Mouse (Mus musculus) hindbrain, embryonic 10.5 days (tissue): ENCODE measurements at regions not wholly inside any gene's neighbourhood (a gene's known extent, or its start where the extent isn't known, plus 50 kb on each side); places are given as distances from the start of the nearest gene placed in this dataset.
A peak's percentile ranks its signal among the peaks of the same experiment; 100 is the strongest.

ENCODE experiments used
- DNase-seq: peaks from one replicate; pipeline ENCODE4 v3.0.0-alpha.2; 2017; ENCODE audit warnings: low spot score
- H3K27ac ChIP-seq: fragments of 300-500 bp; sonication (generic); 2 replicates; pipeline ENCODE4 v1.5.1; 2016; ENCODE audit warnings: mild to moderate bottlenecking, moderate library complexity
- H3K27me3 ChIP-seq: fragments of 300-500 bp; sonication (generic); 2 replicates; pipeline ENCODE4 v1.6.1; 2016; ENCODE audit warnings: mild to moderate bottlenecking; ENCODE audit not compliant: poor library complexity, insufficient read depth, severe bottlenecking
- H3K36me3 ChIP-seq: fragments of 300-500 bp; sonication (generic); 2 replicates; pipeline ENCODE4 v1.6.1; 2016; ENCODE audit warnings: mild to moderate bottlenecking, moderate library complexity
- H3K4me1 ChIP-seq: fragments of 300-500 bp; sonication (generic); replicated peaks from 2 replicates; pipeline ENCODE4 v1.6.1; 2016; ENCODE audit warnings: mild to moderate bottlenecking
- H3K4me3 ChIP-seq: fragments of 300-500 bp; sonication (generic); 2 replicates; pipeline ENCODE4 v1.5.1; 2016; ENCODE audit warnings: mild to moderate bottlenecking, moderate library complexity
- H3K9me3 ChIP-seq: fragments of 300-500 bp; sonication (generic); 2 replicates; pipeline ENCODE4 v1.6.1; 2016; ENCODE audit warnings: mild to moderate bottlenecking, moderate library complexity
- WGBS: fragments of 180-500 bp; shearing (Covaris S2); methylation state at CpG from one replicate; pipeline ENCODE4 v1.1.7; 2016; 5-methylcytosine and 5-hydroxymethylcytosine counted together

- Histone ChIP-seq H3K27ac (no peak overlapping the region), H3K4me3 (no peak overlapping the region), H3K9me3 (no peaks in the 10 kb centered on the region), H3K4me1 (peaks cover 15% of the 10 kb centered on the region), H3K27me3 (peaks cover 63% of the 10 kb centered on the region), H3K36me3 (no peaks in the 10 kb centered on the region)
- no peak for DNase-seq
- 94% methylated on average over 3 of the region's 3 CpGs for WGBS
Measured at GRCm38 (mm10) chr8:126136946-126137345, 142.0 kb downstream of the Kcnk1 start.

- H3K9me3 ChIP-seq = no peaks in the 10 kb centered on the region
- no peaks in the 10 kb centered on the region for H3K36me3 ChIP-seq
- no peak for DNase-seq
- H3K4me3 ChIP-seq = no peak overlapping the region
- peaks cover 15% of the 10 kb centered on the region for H3K4me1 ChIP-seq
- WGBS = 68% methylated on average over 4 of the region's 4 CpGs
- no peak overlapping the region for H3K27ac ChIP-seq
- H3K27me3 ChIP-seq = peaks cover 66% of the 10 kb centered on the region
Measured at GRCm38 (mm10) chr8:126137452-126137851, 142.5 kb downstream of the Kcnk1 start.

- H3K27ac ChIP-seq = peak overlapping the region; percentile 74
- H3K4me3 ChIP-seq = peak overlapping the region; percentile 65
- peak; percentile 42 for DNase-seq
- no peaks in the 10 kb centered on the region for H3K36me3 ChIP-seq
- peaks cover 15% of the 10 kb centered on the region for H3K4me1 ChIP-seq
- H3K27me3 ChIP-seq = peaks cover 74% of the 10 kb centered on the region
- H3K9me3 ChIP-seq = no peaks in the 10 kb centered on the region
- WGBS = under 1% methylated on average over 95 of the region's 95 CpGs
Measured at GRCm38 (mm10) chr8:126138645-126139545, 143.9 kb downstream of the Kcnk1 start.

GRCm38 (mm10) chr8:126139546-126139870 lies 144.5 kb downstream of the Kcnk1 start:
- WGBS = 14% methylated on average over 11 of the region's 11 CpGs
- Histone ChIP-seq H3K9me3 (no peaks in the 10 kb centered on the region), H3K36me3 (no peaks in the 10 kb centered on the region), H3K27me3 (peaks cover 74% of the 10 kb centered on the region), H3K27ac (peak overlapping the region; percentile 74; the same call in 1 of the 2 replicates), H3K4me1 (peaks cover 15% of the 10 kb centered on the region), H3K4me3 (peak overlapping the region; percentile 65)
- no peak for DNase-seq

- Histone ChIP-seq H3K27me3 (peaks cover 66% of the 10 kb centered on the region), H3K27ac (no peak overlapping the region), H3K9me3 (no peaks in the 10 kb centered on the region), H3K4me1 (peaks cover 15% of the 10 kb centered on the region), H3K36me3 (no peaks in the 10 kb centered on the region), H3K4me3 (no peak overlapping the region)
- DNase-seq = no peak
- WGBS = 91% methylated on average over 6 of the region's 6 CpGs
Measured at GRCm38 (mm10) chr8:126140998-126141397, 146.0 kb downstream of the Kcnk1 start.

- H3K27me3 ChIP-seq = 0 out of 2 replicates have a peak, but pooled peaks cover 2% of the 10 kb centered on the region
- H3K36me3 ChIP-seq = no peaks in the 10 kb centered on the region
- 89% methylated on average over 4 of the region's 4 CpGs for WGBS
- no peak overlapping the region for H3K27ac ChIP-seq
- H3K9me3 ChIP-seq = no peaks in the 10 kb centered on the region
- no peak for DNase-seq
- H3K4me3 ChIP-seq = no peak overlapping the region
- peaks cover 8% of the 10 kb centered on the region for H3K4me1 ChIP-seq
Measured at GRCm38 (mm10) chr8:126151527-126151926, 146.8 kb upstream of the Slc35f3 start.

- Histone ChIP-seq H3K36me3 (no peaks in the 10 kb centered on the region), H3K9me3 (no peaks in the 10 kb centered on the region), H3K27me3 (0 out of 2 replicates have a peak, but pooled peaks cover 2% of the 10 kb centered on the region), H3K27ac (no peak overlapping the region), H3K4me3 (no peak overlapping the region), H3K4me1 (peaks cover 21% of the 10 kb centered on the region)
- DNase-seq = no peak
- 93% methylated on average over 1 of the region's 1 CpGs for WGBS
Measured at GRCm38 (mm10) chr8:126153955-126154354, 144.4 kb upstream of the Slc35f3 start.

- H3K27ac ChIP-seq = no peak overlapping the region
- H3K27me3 ChIP-seq = 0 out of 2 replicates have a peak, but pooled peaks cover 2% of the 10 kb centered on the region
- H3K9me3 ChIP-seq = no peaks in the 10 kb centered on the region
- DNase-seq = peak; percentile 27
- 65% methylated on average over 8 of the region's 8 CpGs for WGBS
- peaks cover 34% of the 10 kb centered on the region for H3K4me1 ChIP-seq
- H3K36me3 ChIP-seq = no peaks in the 10 kb centered on the region
- H3K4me3 ChIP-seq = no peak overlapping the region
Measured at GRCm38 (mm10) chr8:126157452-126158185, 140.7 kb upstream of the Slc35f3 start.

GRCm38 (mm10) chr8:126159485-126159884 lies 138.9 kb upstream of the Slc35f3 start:
- H3K9me3 ChIP-seq = no peaks in the 10 kb centered on the region
- H3K4me3 ChIP-seq = no peak overlapping the region
- no peak overlapping the region for H3K27ac ChIP-seq
- no peaks in the 10 kb centered on the region for H3K36me3 ChIP-seq
- 96% methylated on average over 4 of the region's 4 CpGs for WGBS
- H3K27me3 ChIP-seq = 0 out of 2 replicates have a peak, but pooled peaks cover 2% of the 10 kb centered on the region
- peaks cover 49% of the 10 kb centered on the region for H3K4me1 ChIP-seq
- DNase-seq = no peak

GRCm38 (mm10) chr8:126160356-126160975 lies 137.9 kb upstream of the Slc35f3 start:
- DNase-seq = no peak
- WGBS = 71% methylated on average over 9 of the region's 9 CpGs

GRCm38 (mm10) chr8:126162748-126163371 lies 135.5 kb upstream of the Slc35f3 start:
- 54% methylated on average over 11 of the region's 11 CpGs for WGBS
- Histone ChIP-seq H3K9me3 (no peaks in the 10 kb centered on the region), H3K36me3 (no peaks in the 10 kb centered on the region), H3K4me1 (peaks cover 28% of the 10 kb centered on the region), H3K27me3 (no peaks in the 10 kb centered on the region), H3K4me3 (no peak overlapping the region), H3K27ac (peak overlapping the region; percentile 73)
- DNase-seq = no peak

More at GRCm38 (mm10) chr8:126160356-126160975, 137.9 kb upstream of the Slc35f3 start:
- Histone ChIP-seq H3K27ac (0 out of 2 replicates have a peak overlapping the region, but pooled peaks have one; percentile 9), H3K36me3 (no peaks in the 10 kb centered on the region), H3K4me1 (peaks cover 44% of the 10 kb centered on the region), H3K27me3 (0 out of 2 replicates have a peak, but pooled peaks cover 2% of the 10 kb centered on the region), H3K4me3 (no peak overlapping the region), H3K9me3 (no peaks in the 10 kb centered on the region)

- H3K4me3 ChIP-seq = no peak overlapping the region
- 74% methylated on average over 5 of the region's 5 CpGs for WGBS
- DNase-seq = no peak
- no peaks in the 10 kb centered on the region for H3K27me3 ChIP-seq
- no peaks in the 10 kb centered on the region for H3K9me3 ChIP-seq
- peak overlapping the region; percentile 31; the same call in 1 of the 2 replicates for H3K27ac ChIP-seq
- no peaks in the 10 kb centered on the region for H3K36me3 ChIP-seq
- H3K4me1 ChIP-seq = peaks cover 28% of the 10 kb centered on the region
Measured at GRCm38 (mm10) chr8:126163954-126164353, 134.4 kb upstream of the Slc35f3 start.
